Mouse (Mus musculus) left cerebral cortex, adult 9 months (tissue): ENCODE measurements around the gene Tex22.

Experiments
- DNase-seq, 2 experiments: peaks; one replicate each; pipeline ENCODE4 v3.0.0; 2022; ENCODE audit warnings: low spot score in 2 of 2

Gene Tex22

DNA sequence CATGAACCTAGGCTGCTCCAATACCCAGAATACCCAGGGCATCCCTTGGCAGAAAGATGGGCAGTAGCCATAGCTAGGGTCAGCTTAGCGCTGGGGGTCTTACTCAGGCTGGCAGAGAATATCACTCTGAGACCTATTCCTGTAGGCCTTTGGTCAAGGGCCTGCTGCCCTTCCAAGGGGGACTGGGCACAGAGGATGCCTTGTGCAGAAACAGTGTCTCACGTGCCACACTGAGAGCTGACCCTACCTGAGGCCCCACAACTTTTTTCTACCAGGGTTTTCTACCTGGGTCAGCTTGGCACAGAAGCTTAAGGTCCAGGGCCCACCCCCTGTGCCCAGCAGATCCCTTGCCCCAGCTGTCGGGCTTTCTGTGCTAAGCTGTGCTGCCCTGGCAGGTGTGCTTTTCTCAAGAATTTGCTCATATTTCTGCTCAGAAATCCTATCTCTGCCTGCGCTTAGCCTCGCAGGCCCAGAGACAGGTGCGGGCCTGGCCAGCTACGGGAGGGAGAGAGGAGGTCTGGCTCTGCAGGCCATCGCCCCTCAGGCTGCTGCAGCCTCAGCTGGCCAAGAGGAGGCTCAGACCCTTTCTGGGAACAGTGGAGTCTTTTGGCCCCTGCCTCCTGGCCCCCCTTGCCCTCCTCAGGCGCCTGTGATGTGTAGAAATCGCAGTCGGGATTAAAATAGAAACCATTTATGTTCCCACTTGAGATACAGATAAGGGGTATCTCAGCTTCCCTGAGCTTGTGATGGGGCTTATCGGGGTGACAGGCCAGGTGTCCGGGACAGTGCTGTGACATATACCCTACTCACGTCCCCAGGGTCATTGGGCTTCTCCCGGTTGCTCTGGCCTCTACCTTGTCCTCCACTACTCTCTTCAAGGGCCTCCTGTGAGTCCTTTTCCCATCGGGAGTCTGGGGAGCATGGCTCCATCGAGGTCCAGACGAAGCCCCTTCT, 63.2 kb downstream of the Tex22 start:
- DNase-seq, result no peak

DNA sequence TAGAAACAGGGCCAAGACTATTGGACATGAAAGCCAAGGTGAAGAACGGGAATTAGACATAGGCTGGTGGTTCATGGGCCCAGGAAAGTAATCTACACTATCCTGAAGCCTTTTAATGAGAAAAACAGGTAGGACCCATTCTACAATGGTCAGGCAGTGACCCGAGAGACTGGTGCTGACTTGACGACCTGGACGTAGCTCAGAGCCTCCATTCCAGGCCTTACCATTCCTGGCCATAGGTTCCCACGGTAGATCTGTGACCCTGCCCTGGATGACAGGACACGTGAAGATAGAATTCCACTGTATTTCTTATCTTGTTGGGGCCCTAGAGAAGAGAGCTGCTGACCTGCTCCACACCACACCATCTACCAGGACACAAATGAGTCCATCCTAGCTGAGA, 64.0 kb downstream of the Tex22 start:
- DNase-seq, result no peak
